Mouse (Mus musculus) forebrain, embryonic 15.5 days (tissue): ENCODE measurements around the gene Sergef. TPM values are rescaled to one million over a fixed set of nuclear protein-coding genes. Genes with fewer than 3 reads are reported as not detected.
A peak's percentile ranks its signal among the peaks of the same experiment; 100 is the strongest.

ENCODE experiments used
- ATAC-seq: fragments of 200-750 bp; cut with Nextera tagmentation; replicated peaks from 2 replicates; pipeline ENCODE4 v1.8.0; 2017; ENCODE audit warnings: mild to moderate bottlenecking, moderate TSS enrichment, moderate library complexity
- H3K27ac ChIP-seq: fragments of 300-500 bp; sonication (generic); replicated peaks from 2 replicates; pipeline ENCODE4 v1.5.1; 2015; ENCODE audit warnings: mild to moderate bottlenecking, inconsistent platforms
- H3K27me3 ChIP-seq: fragments of 300-500 bp; sonication (generic); 2 replicates; pipeline ENCODE4 v1.6.1; 2015; ENCODE audit warnings: inconsistent platforms
- H3K36me3 ChIP-seq: fragments of 300-500 bp; sonication (generic); 2 replicates; pipeline ENCODE4 v1.6.1; 2015; ENCODE audit warnings: mild to moderate bottlenecking, inconsistent platforms
- H3K4me1 ChIP-seq: fragments of 300-500 bp; sonication (generic); 2 replicates; pipeline ENCODE4 v1.6.1; 2015; ENCODE audit warnings: inconsistent platforms
- H3K4me2 ChIP-seq: fragments of 300-500 bp; sonication (generic); replicated peaks from 2 replicates; pipeline ENCODE4 v1.6.1; 2015; ENCODE audit warnings: mild to moderate bottlenecking, inconsistent platforms
- H3K4me3 ChIP-seq: fragments of 300-500 bp; sonication (generic); 2 replicates; pipeline ENCODE4 v1.5.1; 2015; ENCODE audit warnings: mild to moderate bottlenecking, inconsistent platforms
- H3K9ac ChIP-seq: fragments of 300-500 bp; sonication (generic); replicated peaks from 2 replicates; pipeline ENCODE4 v1.6.1; 2015; ENCODE audit warnings: mild to moderate bottlenecking, inconsistent platforms
- H3K9me3 ChIP-seq: fragments of 300-500 bp; sonication (generic); 2 replicates; pipeline ENCODE4 v1.6.1; 2016; ENCODE audit warnings: inconsistent platforms
- WGBS: fragments of 180-500 bp; shearing (Covaris S2); methylation state at CpG from one replicate; pipeline ENCODE4 v1.1.7; 2015; ENCODE audit warnings: mixed read lengths; 5-methylcytosine and 5-hydroxymethylcytosine counted together
- polyA plus RNA-seq: library from polyadenylated mRNA; unstranded; fragments of >200 nt; fragmentation: Nextera tagmentation; extraction: Ambion mirVana; gene quantifications from 2 replicates; pipeline ENCODE4 v1.2.1, GENCODE M21; 2015

Sergef gene
- polyA plus RNA-seq, 1 experiment from 2014 or later, result 29.4 TPM

GRCm38 (mm10) chr7:46401371-46402180 is 238.0 kb downstream of the Sergef start:
- ATAC-seq, result no peak
- Histone ChIP-seq H3K4me1 (peaks cover 43% of the 10 kb centered on the region), H3K4me3 (no peak overlapping the region), H3K27ac (no peak overlapping the region), H3K27me3 (0 out of 2 replicates have a peak, but pooled peaks cover 7% of the 10 kb centered on the region), H3K36me3 (no peaks in the 10 kb centered on the region), H3K9ac (no peak overlapping the region), H3K9me3 (no peaks in the 10 kb centered on the region), H3K4me2 (no peak overlapping the region; the same call in 1 of the 2 replicates)
- 81% methylated on average over 3 of the region's 3 CpGs for WGBS

- H3K9me3 ChIP-seq, result no peaks in the 10 kb centered on the region
- no peaks in the 10 kb centered on the region for H3K36me3 ChIP-seq
- ATAC-seq, result no peak
- peak overlapping the region; percentile 73 for H3K4me2 ChIP-seq
- H3K27ac ChIP-seq, result no peak overlapping the region
- H3K27me3 ChIP-seq, result peaks cover 12% of the 10 kb centered on the region
- peaks cover 50% of the 10 kb centered on the region for H3K4me1 ChIP-seq
- peak overlapping the region; percentile 34 for H3K9ac ChIP-seq
- H3K4me3 ChIP-seq, result peak overlapping the region; percentile 28
- 37% methylated on average over 8 of the region's 8 CpGs for WGBS
Measured at GRCm38 (mm10) chr7:46400346-46400745, 239.3 kb downstream of the Sergef start.

GRCm38 (mm10) chr7:46399676-46400075 is 239.9 kb downstream of the Sergef start:
- no peak overlapping the region for H3K27ac ChIP-seq
- 93% methylated on average over 1 of the region's 1 CpGs for WGBS
- H3K4me1 ChIP-seq, result peaks cover 50% of the 10 kb centered on the region
- H3K9me3 ChIP-seq, result no peaks in the 10 kb centered on the region
- H3K4me2 ChIP-seq, result peak overlapping the region; percentile 73
- ATAC-seq, result no peak
- peak overlapping the region; percentile 28 for H3K4me3 ChIP-seq
- no peak overlapping the region for H3K9ac ChIP-seq
- peaks cover 18% of the 10 kb centered on the region for H3K27me3 ChIP-seq
- no peaks in the 10 kb centered on the region for H3K36me3 ChIP-seq

- 74% methylated on average over 4 of the region's 4 CpGs for WGBS
- Histone ChIP-seq H3K27me3 (peaks cover 29% of the 10 kb centered on the region), H3K4me1 (peaks cover 50% of the 10 kb centered on the region)
Measured at GRCm38 (mm10) chr7:46398612-46399011, 241.0 kb downstream of the Sergef start.

GRCm38 (mm10) chr7:46397732-46398333 is 241.8 kb downstream of the Sergef start:
- 11% methylated on average over 70 of the region's 70 CpGs for WGBS
- Histone ChIP-seq H3K4me3 (peak overlapping the region; percentile 90), H3K36me3 (no peaks in the 10 kb centered on the region), H3K27me3 (peaks cover 32% of the 10 kb centered on the region), H3K9ac (peak overlapping the region; percentile 89), H3K4me1 (peaks cover 54% of the 10 kb centered on the region), H3K27ac (no peak overlapping the region; the same call in 1 of the 2 replicates), H3K4me2 (peak overlapping the region; percentile 73), H3K9me3 (no peaks in the 10 kb centered on the region)
- no peak for ATAC-seq

More at GRCm38 (mm10) chr7:46398612-46399011, 241.0 kb downstream of the Sergef start:
- H3K4me2 ChIP-seq, result peak overlapping the region; percentile 73
- H3K4me3 ChIP-seq, result peak overlapping the region; percentile 90
- 0 out of 2 replicates have a peak overlapping the region, but pooled peaks have one; percentile 89 for H3K9ac ChIP-seq
- no peak overlapping the region for H3K27ac ChIP-seq
- H3K36me3 ChIP-seq, result no peaks in the 10 kb centered on the region
- ATAC-seq, result no peak
- H3K9me3 ChIP-seq, result no peaks in the 10 kb centered on the region

GRCm38 (mm10) chr7:46396928-46397731 is 242.5 kb downstream of the Sergef start:
- H3K9ac ChIP-seq, result peak overlapping the region; percentile 89
- H3K9me3 ChIP-seq, result no peaks in the 10 kb centered on the region
- H3K4me1 ChIP-seq, result peaks cover 54% of the 10 kb centered on the region
- peak overlapping the region; percentile 90 for H3K4me3 ChIP-seq
- peaks cover 32% of the 10 kb centered on the region for H3K27me3 ChIP-seq
- H3K27ac ChIP-seq, result peak overlapping the region; percentile 83
- 2% methylated on average over 56 of the region's 64 CpGs for WGBS
- H3K4me2 ChIP-seq, result peak overlapping the region; percentile 73
- no peaks in the 10 kb centered on the region for H3K36me3 ChIP-seq
- ATAC-seq, result peak; percentile 74

- peaks cover 49% of the 10 kb centered on the region for H3K4me1 ChIP-seq
- ATAC-seq, result peak; percentile 70
- no peaks in the 10 kb centered on the region for H3K9me3 ChIP-seq
- peak within 1 kb of the TSS; percentile 73 for H3K4me2 ChIP-seq
- peak within 1 kb of the TSS; percentile 89 for H3K9ac ChIP-seq
- WGBS, result 0% methylated on average over 65 of the region's 93 CpGs
- peak within 1 kb of the TSS; percentile 90 for H3K4me3 ChIP-seq
- peak within 1 kb of the TSS; percentile 83 for H3K27ac ChIP-seq
- no peaks in the 10 kb centered on the region for H3K36me3 ChIP-seq
- peaks cover 32% of the 10 kb centered on the region for H3K27me3 ChIP-seq
Measured at GRCm38 (mm10) chr7:46396231-46396927, 243.2 kb downstream of the Sergef start, which contains the start of gene Kcnc1. Kcnc1 (plus strand) TSS chr7:46396497.

GRCm38 (mm10) chr7:46395571-46395970 is 244.0 kb downstream of the Sergef start:
- peak overlapping the region; percentile 90 for H3K4me3 ChIP-seq

GRCm38 (mm10) chr7:46394933-46395332 is 244.7 kb downstream of the Sergef start:
- H3K4me2 ChIP-seq, result no peak overlapping the region
- peaks cover 38% of the 10 kb centered on the region for H3K4me1 ChIP-seq
- 78% methylated on average over 4 of the region's 4 CpGs for WGBS
- H3K27me3 ChIP-seq, result peaks cover 32% of the 10 kb centered on the region
- H3K27ac ChIP-seq, result no peak overlapping the region
- H3K36me3 ChIP-seq, result no peaks in the 10 kb centered on the region
- H3K4me3 ChIP-seq, result no peak overlapping the region
- no peak for ATAC-seq
- no peak overlapping the region for H3K9ac ChIP-seq
- H3K9me3 ChIP-seq, result no peaks in the 10 kb centered on the region

More at GRCm38 (mm10) chr7:46395571-46395970, 244.0 kb downstream of the Sergef start:
- Histone ChIP-seq H3K9ac (no peak overlapping the region), H3K9me3 (no peaks in the 10 kb centered on the region), H3K27me3 (peaks cover 32% of the 10 kb centered on the region), H3K36me3 (no peaks in the 10 kb centered on the region), H3K4me1 (peaks cover 44% of the 10 kb centered on the region), H3K4me2 (peak overlapping the region; percentile 73; the same call in 1 of the 2 replicates), H3K27ac (no peak overlapping the region)
- no peak for ATAC-seq
- 44% methylated on average over 6 of the region's 6 CpGs for WGBS

- Histone ChIP-seq H3K36me3 (no peaks in the 10 kb centered on the region), H3K4me2 (no peak overlapping the region), H3K4me1 (peaks cover 27% of the 10 kb centered on the region), H3K27ac (no peak overlapping the region), H3K27me3 (peaks cover 32% of the 10 kb centered on the region), H3K4me3 (no peak overlapping the region), H3K9me3 (no peaks in the 10 kb centered on the region), H3K9ac (no peak overlapping the region)
- ATAC-seq, result no peak
- WGBS, result 48% methylated on average over 12 of the region's 12 CpGs
Measured at GRCm38 (mm10) chr7:46393718-46394511, 245.7 kb downstream of the Sergef start.
